Mouse (Mus musculus): ENCODE results near the gene Hacd4.

- TF ChIP-seq CTCF (IDR thresholded peaks at IDR 0.05; ENCODE audit: control insufficient read depth, insufficient read depth, insufficient replicate concordance, low read depth, low read length): no peak
- no peak for TF ChIP-seq POLR2A (IDR thresholded peaks at IDR 0.05; ENCODE audit: control insufficient read depth, low read depth, low read length)
These were observed 48.7 kb downstream of the Hacd4 start for GRCm38 (mm10) chr4:88390036-88390435.

Measured in testis, adult 2 months (tissue).